Mouse (Mus musculus): ENCODE measurements around the gene Tent4a. TPM values are rescaled to one million over a fixed set of nuclear protein-coding genes. Genes with fewer than 3 reads are reported as not detected.
"Not testable (repeated sequence)": the region's sequence is repeated elsewhere in the genome, so short reads cannot be mapped to it uniquely, and the experiment has no call there.

The Tent4a gene
- 5.8 and 7.1 TPM in 2 replicates for polyA plus RNA-seq (2015; fragmentation: Nextera tagmentation; extraction: Ambion mirVana)

GRCm38 (mm10) chr13:69534334-69534653 lies at the start of gene Tent4a:
TSS of gene Tent4a (minus strand) at chr13:69534617.
- H3K4me2 ChIP-seq (replicated peaks): peak within 1 kb of the TSS; percentile 93
- 1% methylated on average over 49 of the region's 57 CpGs for WGBS
- peak within 1 kb of the TSS; percentile 96 for H3K4me3 ChIP-seq (replicated peaks)
- H3K27ac ChIP-seq: peak within 1 kb of the TSS; percentile 96
- H3K36me3 ChIP-seq: peaks cover 5% of the 10 kb centered on the region; the same call in 1 of the 2 replicates
- peak within 1 kb of the TSS; percentile 95 for H3K9ac ChIP-seq (replicated peaks)
- peaks cover 69% of the 10 kb centered on the region for H3K4me1 ChIP-seq (replicated peaks)
- ATAC-seq: peak; percentile 78
- no peaks in the 10 kb centered on the region for H3K27me3 ChIP-seq
- no peaks in the 10 kb centered on the region for H3K9me3 ChIP-seq

DNA sequence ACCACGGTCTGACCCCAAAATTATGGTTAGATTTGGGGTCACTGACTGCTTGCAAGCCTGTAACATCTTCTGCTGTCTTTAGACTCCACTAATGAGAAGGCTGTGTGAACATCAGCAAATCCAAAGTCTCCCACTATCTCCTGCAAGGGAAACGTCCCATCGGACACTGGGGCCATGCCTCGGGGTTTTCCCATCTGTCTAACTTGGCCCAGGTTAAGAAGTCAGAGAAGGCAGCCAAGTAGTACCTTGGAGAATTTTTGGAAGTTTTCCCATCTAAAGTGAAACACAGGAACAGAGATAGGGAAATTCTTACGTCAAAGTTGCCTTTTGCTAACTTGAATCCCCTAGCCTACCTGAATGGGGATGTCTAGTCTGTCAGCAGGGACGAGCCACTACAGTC lies 49.2 kb upstream of the Tent4a start:
- no peak overlapping the region for H3K9ac ChIP-seq (replicated peaks)
- no peaks in the 10 kb centered on the region for H3K4me1 ChIP-seq (replicated peaks)
- no peaks in the 10 kb centered on the region for H3K27me3 ChIP-seq
- no peak for ATAC-seq
- no peak overlapping the region for H3K4me3 ChIP-seq (replicated peaks)
- no peaks in the 10 kb centered on the region for H3K9me3 ChIP-seq
- 92% methylated on average over 6 of the region's 6 CpGs for WGBS
- no peak overlapping the region for H3K4me2 ChIP-seq (replicated peaks)
- no peak overlapping the region for H3K27ac ChIP-seq
- no peaks in the 10 kb centered on the region for H3K36me3 ChIP-seq

DNA sequence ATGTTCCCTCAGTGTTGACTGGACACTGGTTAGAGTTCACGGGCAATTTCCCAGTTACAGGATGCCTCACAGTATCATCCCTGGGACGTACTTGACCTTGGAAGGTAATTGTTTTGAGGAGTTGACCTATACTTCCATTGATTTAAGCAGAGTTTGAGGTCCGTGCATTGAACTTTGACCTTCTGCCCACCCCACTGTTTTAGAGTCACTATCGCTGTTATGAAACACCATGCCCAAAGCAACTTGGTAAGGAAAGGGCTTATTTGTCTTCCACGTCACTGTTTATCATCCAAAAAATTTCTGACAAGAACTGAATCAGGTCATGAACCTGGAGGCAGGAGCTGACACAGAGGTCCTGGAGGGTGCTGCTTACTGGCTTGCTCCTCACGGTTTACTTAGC lies 48.0 kb upstream of the Tent4a start:
- Histone ChIP-seq H3K36me3 (no peaks in the 10 kb centered on the region), H3K9me3 (no peaks in the 10 kb centered on the region), H3K27me3 (no peaks in the 10 kb centered on the region), H3K4me3 (replicated peaks) (no peak overlapping the region), H3K4me1 (replicated peaks) (no peaks in the 10 kb centered on the region), H3K27ac (no peak overlapping the region), H3K9ac (replicated peaks) (no peak overlapping the region), H3K4me2 (replicated peaks) (no peak overlapping the region)
- WGBS: 93% methylated on average over 6 of the region's 6 CpGs
- ATAC-seq: no peak

DNA sequence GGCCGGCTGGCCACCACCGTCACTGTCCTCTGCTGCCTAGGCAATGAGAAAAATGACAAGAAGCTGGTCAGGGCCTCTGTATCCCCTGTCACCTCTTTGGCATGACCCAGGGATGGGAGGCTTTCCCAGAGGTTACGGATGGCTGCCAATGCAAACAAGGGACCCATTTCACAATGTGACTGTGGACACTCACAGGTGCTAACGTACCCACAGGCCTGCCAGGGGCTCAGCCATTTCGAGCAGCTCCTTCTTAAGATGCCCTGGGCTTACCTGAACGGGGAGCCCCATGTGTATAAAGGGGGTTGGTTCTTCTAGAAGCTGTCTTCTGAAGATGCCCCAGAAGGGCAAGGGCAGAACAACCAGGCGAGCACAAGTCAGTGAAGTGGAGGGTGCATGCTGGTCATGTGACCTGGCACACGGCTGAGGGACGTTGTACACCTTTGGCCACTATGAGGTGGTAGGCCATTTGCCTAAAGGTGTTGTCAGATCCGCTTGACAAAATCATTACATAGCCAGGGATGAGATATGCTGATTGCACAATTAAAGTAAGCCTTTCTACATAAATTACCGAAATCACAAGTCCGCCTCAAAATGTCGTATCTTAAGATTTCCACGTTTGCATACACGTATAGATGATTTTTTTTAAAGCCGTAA lies 42.9 kb upstream of the Tent4a start:
- H3K27me3 ChIP-seq: no peaks in the 10 kb centered on the region
- H3K27ac ChIP-seq: no peak overlapping the region
- WGBS: 93% methylated on average over 16 of the region's 16 CpGs
- H3K9ac ChIP-seq (replicated peaks): no peak overlapping the region
- H3K36me3 ChIP-seq: no peaks in the 10 kb centered on the region
- H3K4me2 ChIP-seq (replicated peaks): no peak overlapping the region
- H3K4me1 ChIP-seq (replicated peaks): no peaks in the 10 kb centered on the region
- H3K4me3 ChIP-seq (replicated peaks): no peak overlapping the region
- H3K9me3 ChIP-seq: no peaks in the 10 kb centered on the region
- no peak for ATAC-seq

DNA sequence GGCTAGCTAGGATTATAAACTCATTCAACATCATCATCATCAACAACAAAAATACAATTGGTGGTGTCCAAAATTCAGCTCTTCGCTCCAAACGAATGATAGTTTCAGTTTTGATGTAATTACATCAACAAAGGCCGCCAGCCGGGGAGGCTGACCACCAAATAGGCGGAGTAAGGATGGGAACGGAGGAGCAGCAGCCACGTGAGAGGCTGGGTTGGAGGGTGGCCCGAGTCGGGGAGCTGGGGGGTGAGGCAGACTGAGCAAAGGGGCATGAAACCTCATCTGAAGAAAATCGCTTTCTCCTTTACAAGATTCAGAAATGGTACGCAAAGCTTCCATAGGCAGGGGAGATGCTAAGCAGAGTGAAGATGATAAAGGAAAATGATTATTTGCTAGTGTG lies 42.3 kb upstream of the Tent4a start:
- ATAC-seq: no peak
- Histone ChIP-seq H3K4me2 (replicated peaks) (no peak overlapping the region), H3K9me3 (no peaks in the 10 kb centered on the region), H3K27ac (no peak overlapping the region), H3K36me3 (no peaks in the 10 kb centered on the region), H3K4me1 (replicated peaks) (no peaks in the 10 kb centered on the region), H3K4me3 (replicated peaks) (no peak overlapping the region), H3K9ac (replicated peaks) (no peak overlapping the region), H3K27me3 (no peaks in the 10 kb centered on the region)
- WGBS: 57% methylated on average over 11 of the region's 11 CpGs

DNA sequence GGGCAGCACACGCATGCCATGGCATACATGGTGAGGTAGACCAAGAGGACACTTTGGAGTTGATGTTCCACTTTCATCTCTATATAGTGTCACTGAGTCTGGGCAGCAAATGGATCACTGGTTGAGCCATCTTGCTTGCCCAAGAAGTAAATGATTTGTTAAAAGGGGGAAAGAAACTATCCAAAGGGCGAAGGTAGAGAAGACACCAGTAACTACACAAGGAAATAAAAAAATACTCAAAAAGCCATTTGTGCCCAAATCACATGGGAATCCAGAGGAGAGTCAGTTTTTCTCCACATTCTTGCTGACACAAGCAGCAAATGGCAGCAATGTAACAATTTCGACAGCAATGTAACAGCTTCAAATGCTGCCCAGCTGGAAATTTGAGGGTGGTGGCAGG lies 38.2 kb upstream of the Tent4a start:
- no peak for ATAC-seq
- no peak overlapping the region for H3K27ac ChIP-seq
- no peaks in the 10 kb centered on the region for H3K4me1 ChIP-seq (replicated peaks)
- no peak overlapping the region for H3K4me2 ChIP-seq (replicated peaks)
- no peak overlapping the region for H3K4me3 ChIP-seq (replicated peaks)
- H3K9me3 ChIP-seq: no peaks in the 10 kb centered on the region
- no peak overlapping the region for H3K9ac ChIP-seq (replicated peaks)
- WGBS: 92% methylated on average over 3 of the region's 3 CpGs
- no peaks in the 10 kb centered on the region for H3K27me3 ChIP-seq
- no peaks in the 10 kb centered on the region for H3K36me3 ChIP-seq

DNA sequence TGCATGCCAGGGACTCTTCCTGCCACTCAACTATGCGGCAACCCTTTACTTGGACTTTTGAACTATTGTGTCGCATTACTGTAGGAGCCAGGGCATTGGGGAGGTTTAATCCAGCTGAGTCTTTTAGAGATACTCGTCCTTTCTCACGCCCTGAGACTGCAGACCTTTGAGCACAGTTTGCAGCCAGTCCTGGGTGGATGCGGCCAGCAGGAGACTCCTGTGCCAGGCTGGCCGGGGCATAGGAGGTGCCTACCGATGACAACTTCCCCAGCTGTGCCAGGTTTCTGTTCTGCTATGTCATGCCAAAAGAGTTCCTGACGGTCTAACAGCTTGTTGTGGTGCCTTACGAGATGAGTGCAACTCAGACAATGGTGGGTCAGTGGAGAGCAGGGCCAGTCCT lies 34.8 kb upstream of the Tent4a start:
- 88% methylated on average over 9 of the region's 9 CpGs for WGBS
- no peaks in the 10 kb centered on the region for H3K27me3 ChIP-seq
- no peak for ATAC-seq
- no peaks in the 10 kb centered on the region for H3K9me3 ChIP-seq
- no peak overlapping the region for H3K4me3 ChIP-seq (replicated peaks)
- H3K27ac ChIP-seq: no peak overlapping the region
- no peaks in the 10 kb centered on the region for H3K36me3 ChIP-seq
- H3K9ac ChIP-seq (replicated peaks): no peak overlapping the region
- H3K4me1 ChIP-seq (replicated peaks): no peaks in the 10 kb centered on the region
- H3K4me2 ChIP-seq (replicated peaks): no peak overlapping the region

- not testable (repeated sequence) for ATAC-seq; H3K4me2 ChIP-seq (replicated peaks); H3K27ac ChIP-seq; H3K9ac ChIP-seq (replicated peaks); H3K36me3 ChIP-seq; H3K27me3 ChIP-seq; H3K4me1 ChIP-seq (replicated peaks); H3K4me3 ChIP-seq (replicated peaks); H3K9me3 ChIP-seq
- 97% methylated on average over 4 of the region's 4 CpGs for WGBS
Measured at GRCm38 (mm10) chr13:69565401-69565800, 31.0 kb upstream of the Tent4a start.

GRCm38 (mm10) chr13:69564573-69564972 lies 30.2 kb upstream of the Tent4a start:
- Histone ChIP-seq H3K4me1 (replicated peaks) (peaks cover 8% of the 10 kb centered on the region), H3K9ac (replicated peaks) (no peak overlapping the region), H3K4me3 (replicated peaks) (no peak overlapping the region), H3K27me3 (no peaks in the 10 kb centered on the region), H3K4me2 (replicated peaks) (no peak overlapping the region), H3K36me3 (no peaks in the 10 kb centered on the region), H3K27ac (no peak overlapping the region), H3K9me3 (no peaks in the 10 kb centered on the region)
- no peak for ATAC-seq

DNA sequence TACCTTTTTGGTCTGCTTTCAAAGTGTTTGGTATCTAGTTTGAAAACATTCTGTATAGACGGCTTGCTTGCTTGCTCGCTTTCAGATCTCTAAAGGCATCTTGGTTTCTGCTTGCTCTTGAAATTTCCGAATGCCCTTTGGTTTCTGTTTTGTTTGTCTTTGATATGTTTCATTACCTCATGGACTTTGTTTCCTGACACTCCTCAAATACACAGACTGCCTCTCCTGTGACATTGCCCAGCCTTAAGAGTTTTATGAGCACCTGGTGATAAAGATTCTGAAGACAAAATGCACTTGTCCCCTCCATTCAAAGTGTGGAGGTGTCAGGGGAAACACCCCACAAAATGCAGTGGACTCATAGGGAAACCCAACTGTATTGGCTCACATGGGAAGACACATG lies 29.5 kb upstream of the Tent4a start:
- Histone ChIP-seq H3K4me1 (replicated peaks) (peaks cover 15% of the 10 kb centered on the region), H3K27me3 (no peaks in the 10 kb centered on the region), H3K4me3 (replicated peaks) (no peak overlapping the region), H3K9ac (replicated peaks) (no peak overlapping the region), H3K9me3 (no peaks in the 10 kb centered on the region), H3K27ac (no peak overlapping the region), H3K36me3 (no peaks in the 10 kb centered on the region), H3K4me2 (replicated peaks) (no peak overlapping the region)
- WGBS: 89% methylated on average over 3 of the region's 3 CpGs
- no peak for ATAC-seq

- no peak for ATAC-seq
- 69% methylated on average over 12 of the region's 12 CpGs for WGBS
Measured at GRCm38 (mm10) chr13:69562654-69563574, 28.5 kb upstream of the Tent4a start.

DNA sequence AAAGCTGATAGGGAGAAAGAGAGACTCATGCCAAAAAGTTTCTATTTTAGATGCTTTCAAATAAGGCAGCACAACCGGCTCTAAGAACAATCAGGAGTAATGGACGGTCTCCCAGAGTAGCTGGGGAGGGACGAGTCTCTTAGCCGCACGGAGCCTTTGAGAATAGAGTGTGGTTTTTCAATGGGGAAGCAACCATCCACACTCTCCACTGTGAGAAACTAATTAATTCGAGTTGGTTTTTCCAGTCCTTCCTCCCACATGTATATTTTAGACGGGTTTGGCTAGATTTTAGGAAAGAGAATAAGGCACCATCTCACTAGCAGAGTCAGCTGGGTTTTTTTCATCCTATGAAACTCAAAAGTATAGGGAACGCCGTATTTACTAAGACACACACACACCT lies 27.6 kb upstream of the Tent4a start:
- Histone ChIP-seq H3K27me3 (no peaks in the 10 kb centered on the region), H3K4me2 (replicated peaks) (no peak overlapping the region), H3K4me3 (replicated peaks) (no peak overlapping the region), H3K9ac (replicated peaks) (no peak overlapping the region), H3K4me1 (replicated peaks) (peaks cover 22% of the 10 kb centered on the region), H3K36me3 (no peaks in the 10 kb centered on the region), H3K27ac (no peak overlapping the region), H3K9me3 (no peaks in the 10 kb centered on the region)
- WGBS: 82% methylated on average over 9 of the region's 9 CpGs
- no peak for ATAC-seq

More at GRCm38 (mm10) chr13:69562654-69563574, 28.5 kb upstream of the Tent4a start:
- Histone ChIP-seq H3K4me1 (replicated peaks) (peaks cover 22% of the 10 kb centered on the region), H3K9me3 (no peaks in the 10 kb centered on the region), H3K27me3 (no peaks in the 10 kb centered on the region), H3K4me3 (replicated peaks) (no peak overlapping the region), H3K9ac (replicated peaks) (no peak overlapping the region), H3K36me3 (no peaks in the 10 kb centered on the region), H3K27ac (no peak overlapping the region), H3K4me2 (replicated peaks) (no peak overlapping the region)

Data from midbrain, embryonic 13.5 days (tissue).